Mouse (Mus musculus) liver, adult 2 months (tissue): ENCODE measurements around the gene Gm42420.

Source experiments
- CTCF ChIP-seq: fragments of 200-500 bp; IDR thresholded peaks from 2 replicates; pipeline ENCODE4 v1.5.1; 2011; ENCODE audit warnings: low read depth, low read length, control low read depth
- POLR2A ChIP-seq: fragments of 200-500 bp; IDR thresholded peaks from 2 replicates; pipeline ENCODE4 v1.6.1; 2011; ENCODE audit warnings: low read length, control low read depth; ENCODE audit not compliant: insufficient read depth; ENCODE audit errors: extremely low read depth

DNA sequence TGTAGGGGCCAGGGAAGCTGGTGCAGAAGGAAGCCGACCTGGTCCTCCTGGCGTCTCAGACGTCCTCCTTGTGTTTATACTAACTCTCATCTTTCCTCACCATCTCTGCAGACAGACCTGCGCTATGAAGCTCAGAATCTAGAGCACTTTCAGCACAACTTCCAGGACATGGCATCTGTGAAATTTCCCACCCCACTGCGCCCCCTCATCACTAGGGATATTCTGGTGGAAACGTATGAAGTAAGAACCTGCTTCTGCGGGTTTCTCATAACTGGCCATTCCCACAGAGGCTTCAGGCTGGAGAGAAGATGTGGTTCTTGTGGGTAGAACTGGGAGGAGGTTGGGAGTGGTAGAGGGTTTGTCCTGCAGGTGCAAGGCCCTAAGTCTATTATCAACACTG is 6.0 kb upstream of the Gm42420 start:
- no peak for TF ChIP-seq CTCF
- TF ChIP-seq POLR2A = no peak
